Mouse (Mus musculus): ENCODE results near the gene Gfral. TPM values are rescaled to one million over a fixed set of nuclear protein-coding genes. Genes with fewer than 3 reads are reported as not detected.
A peak's percentile ranks its signal among the peaks of the same experiment; 100 is the strongest.

Gfral gene
- total RNA-seq (2021) = not detected
- long read RNA-seq, experiment 1 = 0 reads
- long read RNA-seq, experiment 2 = 0 reads

- DNase-seq (ENCODE audit: low spot score in 2 of 2) = no peak
Measured at GRCm38 (mm10) chr9:76213557-76213956, at the start of gene Gfral. Gene Gfral, minus strand, starts transcription at chr9:76213657.

DNA sequence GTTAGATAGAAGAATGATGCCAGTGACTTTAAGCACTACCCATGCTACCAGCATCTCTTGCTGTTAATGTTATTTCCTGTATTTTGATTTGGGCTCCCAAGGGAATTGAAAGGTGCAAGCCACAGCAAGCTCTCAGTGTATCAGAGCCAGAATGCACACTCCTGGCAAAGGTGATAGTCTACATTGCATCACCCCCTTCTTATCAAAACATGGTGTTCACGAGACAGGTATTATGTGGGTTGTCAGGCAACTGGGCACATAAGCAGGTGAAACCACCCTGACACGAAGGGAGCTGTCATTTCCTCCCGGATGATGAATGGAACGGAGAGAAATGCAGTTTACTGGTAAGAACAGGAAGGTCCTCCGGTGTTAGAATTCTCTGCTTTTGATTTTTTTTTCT lies 44.3 kb upstream of the Gfral start:
- no peak for DNase-seq (ENCODE audit: low spot score in 2 of 2)

- no peak for DNase-seq (ENCODE audit: low spot score in 2 of 2)
Measured at GRCm38 (mm10) chr9:76252544-76252943, 39.1 kb upstream of the Gfral start.

DNA sequence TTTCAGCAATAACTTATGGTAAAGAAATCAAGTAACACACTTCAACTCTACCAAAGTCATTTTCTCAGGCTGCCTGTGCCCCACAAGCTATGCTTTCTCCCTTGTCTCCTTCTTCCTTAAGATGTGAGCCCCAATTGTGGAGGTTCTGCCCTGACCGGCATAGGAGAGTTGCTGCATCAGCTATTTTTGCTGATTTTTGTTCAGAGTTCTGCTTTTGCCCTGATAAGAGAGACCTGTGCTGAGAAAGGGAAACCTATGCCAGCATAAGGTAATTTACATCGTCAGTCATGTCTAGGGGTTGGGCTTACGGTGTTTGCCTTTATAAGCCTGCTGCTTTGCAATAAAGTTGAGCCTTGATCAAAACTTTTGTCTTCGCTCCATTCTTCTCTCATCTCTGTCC lies 38.7 kb upstream of the Gfral start:
- DNase-seq (ENCODE audit: low spot score in 2 of 2) = no peak

DNA sequence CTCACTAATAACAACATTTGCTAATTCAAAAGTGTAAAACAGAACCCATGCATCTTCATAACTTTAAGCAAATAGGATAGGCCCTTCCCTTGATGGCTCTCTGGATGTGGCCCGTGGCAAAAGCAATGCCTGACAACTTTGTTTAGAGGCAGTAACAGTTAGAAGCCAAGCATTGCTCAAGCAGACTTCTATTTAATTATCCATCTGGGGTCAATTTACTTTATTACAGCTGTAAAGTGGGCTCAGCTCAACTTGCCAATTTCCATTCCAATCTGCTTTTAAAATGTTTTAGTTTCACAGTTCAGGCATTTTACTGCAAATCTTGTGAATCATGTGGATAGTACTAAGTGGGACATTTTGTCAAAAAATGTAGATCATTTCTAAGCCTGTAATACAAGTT lies 28.9 kb upstream of the Gfral start:
- DNase-seq (ENCODE audit: low spot score in 2 of 2) = no peak

DNA sequence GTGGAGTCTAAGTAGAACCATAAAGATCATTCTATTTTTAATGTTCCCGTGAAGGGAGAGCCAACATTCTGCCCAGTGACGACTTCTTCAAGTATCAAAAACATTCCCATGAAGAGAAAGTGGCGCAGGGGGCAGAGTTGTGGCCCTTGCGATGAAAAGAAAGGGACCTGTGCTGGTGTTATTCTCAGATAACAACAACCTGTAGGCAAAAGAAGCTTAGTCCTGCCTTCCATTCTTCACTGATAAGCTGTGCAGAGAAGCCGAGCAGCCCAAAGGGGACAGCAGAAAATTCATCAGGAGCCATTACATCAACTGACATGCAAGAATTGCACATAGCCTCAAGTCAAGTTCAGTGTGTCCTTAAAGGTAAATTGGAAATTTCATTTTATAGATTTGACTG lies 24.5 kb upstream of the Gfral start:
- no peak for DNase-seq (ENCODE audit: low spot score in 2 of 2)

GRCm38 (mm10) chr9:76237243-76237642 lies 23.8 kb upstream of the Gfral start:
- no peak for DNase-seq (ENCODE audit: low spot score in 2 of 2)

DNA sequence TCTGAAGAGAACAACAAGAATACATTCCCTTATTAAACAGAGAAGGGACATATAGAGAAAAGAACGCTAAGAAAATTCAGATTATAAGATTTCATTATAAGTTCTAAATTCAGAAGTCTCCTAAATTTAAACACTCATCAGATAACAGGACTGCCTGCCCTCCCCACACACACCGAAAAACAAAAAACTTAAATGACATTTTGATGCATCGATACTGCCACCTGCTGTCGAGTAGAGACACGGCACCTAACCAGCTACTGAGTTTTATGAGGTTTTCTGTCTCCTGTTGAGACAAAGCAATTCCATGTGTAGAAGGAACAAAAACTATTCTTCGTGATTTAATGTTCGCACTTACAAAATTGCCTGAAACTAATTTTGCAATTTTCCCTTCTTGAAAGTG lies 23.2 kb upstream of the Gfral start:
- DNase-seq (ENCODE audit: low spot score in 2 of 2) = peak; percentile 38 to 52

GRCm38 (mm10) chr9:76235945-76236503 lies 22.6 kb upstream of the Gfral start:
- DNase-seq (ENCODE audit: low spot score in 2 of 2) = peak in 1 of 2 experiments; percentile 4

DNA sequence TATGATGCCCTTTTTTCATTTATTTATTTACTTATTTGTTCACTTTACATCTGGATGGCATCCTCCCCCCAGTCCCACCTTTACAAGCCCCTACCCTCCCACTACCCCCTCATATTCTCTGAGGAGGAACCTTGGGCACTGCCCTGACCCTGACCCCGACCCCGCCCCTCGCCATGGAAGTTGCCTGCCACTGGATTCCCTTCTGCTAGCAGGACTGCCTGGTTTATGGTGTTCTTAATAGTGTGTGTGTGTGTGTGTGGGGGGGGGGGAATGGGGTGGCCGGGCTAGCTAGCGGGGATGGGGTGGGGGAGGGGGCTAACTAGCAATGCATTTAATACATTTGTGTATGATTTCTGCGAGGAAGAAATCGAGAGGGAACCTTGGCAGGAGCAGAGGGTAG lies 21.4 kb upstream of the Gfral start:
- DNase-seq (ENCODE audit: low spot score in 2 of 2) = no peak

- DNase-seq (ENCODE audit: low spot score in 2 of 2) = no peak
Measured at GRCm38 (mm10) chr9:76230400-76230799, 16.9 kb upstream of the Gfral start.

- DNase-seq (ENCODE audit: low spot score in 2 of 2) = no peak
Measured at GRCm38 (mm10) chr9:76217178-76217975, 3.9 kb upstream of the Gfral start.

- DNase-seq (ENCODE audit: low spot score in 2 of 2) = no peak
Measured at GRCm38 (mm10) chr9:76214678-76215077, 1.2 kb upstream of the Gfral start.

DNA sequence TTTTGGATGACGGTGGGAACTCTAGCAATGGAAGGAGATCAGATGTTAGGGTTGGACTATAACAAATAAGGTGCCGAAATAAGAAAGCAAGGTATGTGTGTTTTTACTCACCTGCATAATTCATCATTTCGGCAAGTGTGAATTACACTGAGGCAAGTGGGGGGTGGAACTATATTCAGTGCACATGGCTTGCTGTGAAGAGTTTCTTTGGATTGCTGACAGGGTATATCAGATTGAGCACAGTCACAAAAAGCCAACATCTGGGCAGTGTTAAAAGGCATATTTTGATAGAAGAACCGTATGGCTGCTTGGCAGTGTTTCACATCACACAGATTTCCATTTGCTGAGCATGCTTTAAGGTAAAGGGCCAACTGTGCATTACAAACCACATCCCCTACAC lies 16.5 kb downstream of the Gfral start:
- DNase-seq (ENCODE audit: low spot score in 2 of 2) = no peak

DNA sequence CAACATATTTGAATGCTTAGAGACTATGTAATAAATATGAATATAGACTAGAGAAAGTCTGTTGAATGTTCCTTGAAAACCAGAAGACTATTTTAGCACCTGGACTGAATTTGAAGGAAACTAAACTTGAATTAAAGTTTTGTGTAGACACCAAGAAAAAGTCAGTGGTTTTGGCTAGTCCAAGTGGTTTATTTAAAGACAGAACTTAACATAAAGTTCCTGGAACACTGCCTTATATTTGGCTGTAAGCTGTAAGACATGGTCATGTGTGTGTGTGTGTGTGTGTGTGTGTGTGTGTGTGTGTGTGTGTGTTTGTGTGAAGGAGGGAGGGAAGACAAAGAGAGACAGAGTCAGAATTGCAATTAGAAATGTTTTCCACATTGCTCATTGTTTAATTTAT lies 34.2 kb downstream of the Gfral start:
- no peak for DNase-seq (ENCODE audit: low spot score in 2 of 2)

DNA sequence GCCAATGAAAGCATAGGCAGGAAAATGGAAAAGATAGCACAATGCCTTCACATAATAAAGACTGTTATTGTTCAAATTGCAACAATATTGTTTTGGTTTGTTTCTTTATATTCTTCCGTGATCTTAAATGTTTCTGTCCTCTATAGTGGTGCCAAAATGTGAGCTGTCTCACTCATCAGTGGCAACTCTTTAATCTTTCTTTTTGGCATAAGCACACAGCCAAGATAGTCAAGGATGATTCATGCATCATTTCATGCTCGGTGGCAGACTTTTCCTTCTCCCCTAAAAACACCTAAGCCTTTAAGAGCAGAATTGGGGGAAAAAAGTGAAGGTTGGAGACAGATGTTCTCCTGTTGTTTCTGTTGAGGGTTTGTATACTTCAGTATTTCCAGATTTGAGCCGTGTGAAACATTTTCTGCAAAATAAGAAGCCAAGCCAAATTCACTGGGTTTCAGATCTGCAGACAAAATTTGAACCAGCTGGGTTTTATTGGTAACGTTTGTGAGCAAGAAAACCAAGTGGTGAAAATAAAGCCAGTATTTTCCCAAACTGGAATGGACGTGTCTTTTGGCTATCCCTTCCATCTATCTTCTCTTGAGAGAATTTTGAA lies 40.7 kb downstream of the Gfral start:
- DNase-seq (ENCODE audit: low spot score in 2 of 2) = no peak

DNA sequence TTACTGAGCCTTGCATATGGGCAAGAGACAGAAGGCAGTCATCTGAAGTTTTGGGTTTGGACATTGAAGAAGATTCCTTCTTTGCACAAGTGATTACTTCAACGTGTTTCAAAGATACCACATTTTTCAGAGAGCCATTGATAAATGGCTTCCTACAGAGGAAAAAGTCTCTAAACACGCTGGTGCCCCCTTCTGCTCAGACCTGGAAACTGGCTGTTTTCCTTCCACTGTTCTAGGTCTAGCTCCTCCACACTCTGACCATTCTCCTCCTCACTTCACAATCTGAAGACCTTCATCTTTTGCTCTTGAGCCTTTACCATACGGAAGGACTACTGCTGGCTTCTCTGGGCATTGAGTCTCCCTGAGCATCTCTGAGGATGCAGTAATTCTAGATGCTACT lies 45.1 kb downstream of the Gfral start:
- peak in 1 of 2 experiments; percentile 10 for DNase-seq (ENCODE audit: low spot score in 2 of 2)

- DNase-seq (ENCODE audit: low spot score in 2 of 2) = no peak
Measured at GRCm38 (mm10) chr9:76162446-76162845, 51.0 kb downstream of the Gfral start.

- no peak for DNase-seq (ENCODE audit: low spot score in 2 of 2)
Measured at GRCm38 (mm10) chr9:76145593-76145992, 67.9 kb downstream of the Gfral start.

DNA sequence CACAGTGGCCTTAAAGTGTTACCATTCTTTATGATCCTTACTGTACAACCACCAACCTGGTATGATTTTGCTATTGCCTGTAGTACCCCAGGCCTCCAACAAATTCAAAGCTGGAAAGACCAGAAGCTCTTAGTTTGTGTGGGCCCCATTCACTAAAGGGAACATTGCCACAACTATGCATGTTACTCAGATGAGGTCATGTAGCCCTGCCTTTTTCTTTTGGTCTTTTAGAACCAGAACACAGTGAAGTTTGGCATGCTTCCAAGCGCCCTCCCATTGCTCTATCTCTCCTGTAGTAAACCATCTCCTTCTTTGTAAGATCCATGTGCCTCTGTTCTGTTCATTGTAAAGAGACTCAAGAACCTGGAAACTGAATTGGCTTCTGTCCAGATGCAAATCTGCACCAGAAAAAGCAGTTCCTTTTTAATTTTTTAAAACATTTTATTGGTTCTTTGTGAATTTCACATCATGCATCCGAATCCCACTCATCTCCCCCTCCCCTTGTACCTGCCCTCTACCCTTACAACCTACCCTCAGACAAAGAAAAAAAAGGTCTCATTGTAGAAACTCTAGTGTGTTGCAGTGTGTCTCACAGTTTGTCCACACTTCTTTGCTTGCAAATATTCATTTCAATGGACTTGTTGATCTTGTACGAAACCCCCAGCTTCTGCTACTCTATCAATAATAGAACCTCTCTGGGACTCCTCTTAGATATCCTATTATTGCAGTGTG lies 74.9 kb downstream of the Gfral start:
- DNase-seq (ENCODE audit: low spot score in 2 of 2) = no peak

DNA sequence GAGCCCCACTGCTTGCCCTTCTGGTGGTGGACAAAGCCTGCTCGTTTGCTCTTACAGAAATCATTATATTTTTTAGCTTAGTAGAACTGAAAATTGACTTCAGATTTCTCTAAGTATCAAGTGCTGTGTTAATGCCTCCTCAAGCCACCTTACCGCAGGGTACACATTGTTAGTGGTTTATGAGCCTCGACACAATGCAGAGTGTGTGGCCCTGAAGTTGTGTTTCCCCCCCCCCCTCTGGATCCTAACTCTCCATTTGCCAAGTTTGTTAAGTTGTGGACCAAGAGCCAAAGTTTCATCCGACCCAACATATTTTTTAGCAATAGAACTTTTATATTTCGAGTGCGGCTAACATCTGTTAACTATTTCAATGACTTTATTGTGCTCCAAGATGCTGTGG lies 79.4 kb downstream of the Gfral start:
- DNase-seq (ENCODE audit: low spot score in 2 of 2) = no peak

- DNase-seq (ENCODE audit: low spot score in 2 of 2) = no peak
Measured at GRCm38 (mm10) chr9:76129353-76129752, 84.1 kb downstream of the Gfral start.
